Mouse (Mus musculus) olfactory bulb, adult 2 months (tissue): ENCODE measurements around the gene Slc36a3. TPM values are rescaled to one million over a fixed set of nuclear protein-coding genes. Genes with fewer than 3 reads are reported as not detected.

ENCODE experiments used
- H3K27ac ChIP-seq: fragments of 200-500 bp; 2 replicates; pipeline ENCODE4 v1.5.1; 2012; ENCODE audit warnings: low read depth, low read length; ENCODE audit not compliant: insufficient read depth
- H3K4me1 ChIP-seq: fragments of 200-500 bp; 2 replicates; pipeline ENCODE4 v1.6.1; 2012; ENCODE audit warnings: low read length; ENCODE audit not compliant: control insufficient read depth, insufficient read depth
- H3K4me3 ChIP-seq: fragments of 200-500 bp; 2 replicates; pipeline ENCODE4 v1.5.1; 2012; ENCODE audit warnings: mild to moderate bottlenecking, low read depth, low read length, moderate library complexity; ENCODE audit not compliant: insufficient read depth
- CTCF ChIP-seq: fragments of 200-500 bp; IDR thresholded peaks from 2 replicates; pipeline ENCODE4 v1.5.1; 2012; ENCODE audit warnings: low read depth, mild to moderate bottlenecking, low read length, moderate library complexity; ENCODE audit not compliant: insufficient read depth
- POLR2A ChIP-seq: fragments of 200-500 bp; IDR thresholded peaks from 2 replicates; pipeline ENCODE4 v1.6.1; 2012; ENCODE audit warnings: mild to moderate bottlenecking, low read depth, low read length, moderate library complexity; ENCODE audit not compliant: insufficient read depth
- WGBS: fragments of 180-500 bp; shearing (Covaris S2); methylation state at CpG from one replicate; pipeline ENCODE4 v1.1.7; 2018; 5-methylcytosine and 5-hydroxymethylcytosine counted together
- polyA plus RNA-seq: library from polyadenylated mRNA; stranded (reverse); fragments of >200 nt; gene quantifications from 2 replicates; pipeline ENCODE4 v1.2.4, GENCODE M21; 2012; ENCODE audit warnings: low replicate concordance; ENCODE audit not compliant: missing spikeins, insufficient read depth, insufficient read length

Slc36a3 gene
- polyA plus RNA-seq, 1 experiment = not detected

GRCm38 (mm10) chr11:55076234-55076633, 75.3 kb downstream of the Slc36a3 start:
- Histone ChIP-seq H3K27ac (no peak overlapping the region), H3K4me1 (peaks cover 9% of the 10 kb centered on the region; the same call in 1 of the 2 replicates), H3K4me3 (no peak overlapping the region)
- TF ChIP-seq POLR2A = no peak
- TF ChIP-seq CTCF = no peak
- WGBS = 94% methylated on average over 5 of the region's 5 CpGs

GRCm38 (mm10) chr11:55075602-55076001, 75.9 kb downstream of the Slc36a3 start:
- TF ChIP-seq CTCF (no peak), POLR2A (no peak)
- 44% methylated on average over 2 of the region's 2 CpGs for WGBS
- Histone ChIP-seq H3K27ac (no peak overlapping the region), H3K4me3 (no peak overlapping the region), H3K4me1 (peaks cover 9% of the 10 kb centered on the region; the same call in 1 of the 2 replicates)

Other genes with a start within 250 kb of the Slc36a3 start
- not detected in 2 replicates for gene Gpx3, start 249.3 kb downstream of the Slc36a3 start, polyA plus RNA-seq
- 110 TPM in 1 of 2 replicates, not detected in the other for gene Tnip1, start 188.8 kb downstream of the Slc36a3 start, polyA plus RNA-seq
- not detected in 2 replicates for gene Anxa6, start 118.3 kb downstream of the Slc36a3 start, polyA plus RNA-seq
- gene Ccdc69, start 73.6 kb downstream of the Slc36a3 start, polyA plus RNA-seq = not detected in 2 replicates
- gene Gm2a, start 53.6 kb downstream of the Slc36a3 start, polyA plus RNA-seq = not detected in 2 replicates
- not detected in 2 replicates for gene Slc36a2, start 33.4 kb upstream of the Slc36a3 start, polyA plus RNA-seq
- gene Slc36a1, start 52.6 kb upstream of the Slc36a3 start, polyA plus RNA-seq = not detected in 2 replicates
- gene Fat2, start 184.9 kb upstream of the Slc36a3 start, polyA plus RNA-seq = not detected in 2 replicates